In the genomic region with DNA sequence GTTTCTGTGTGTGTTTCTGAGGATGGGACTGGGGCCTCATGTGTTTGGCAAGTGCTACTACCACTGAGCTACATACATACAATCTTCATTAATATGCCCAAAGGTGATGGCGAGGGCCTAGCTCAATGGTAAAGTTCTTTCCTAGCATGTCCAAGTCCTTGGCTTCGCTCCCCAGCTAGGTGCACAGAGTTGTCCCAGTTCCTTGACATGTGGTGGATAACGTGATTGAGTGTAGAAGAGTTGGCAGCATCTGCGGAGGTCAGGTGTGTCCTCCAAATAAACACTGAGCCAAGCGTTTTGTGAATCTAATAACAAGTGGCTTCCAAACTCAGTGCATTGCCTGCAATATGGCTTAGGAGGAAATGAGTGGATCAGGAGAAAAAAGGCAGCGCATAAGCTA, we compare ENCODE assay signal across 13 mouse cellular contexts.
"Had no signal": no experiment of that assay in that cellular context is flagged by ENCODE, and none has a peak within 500 bp of the region (broad histone marks: within the 10 kb centered on the region; RNA-seq: fewer than 3 reads in every experiment).

No protein-coding gene starts in this region.

- H3K27ac ChIP-seq: kidney, postnatal 0 days; limb, embryonic 12.5 days; limb, embryonic 15.5 days; lung, embryonic 15.5 days had no signal

- H3K27me3 ChIP-seq: limb, embryonic 12.5 days; limb, embryonic 15.5 days; liver, embryonic 15.5 days; lung, embryonic 15.5 days; megakaryocyte, embryonic 14.5 days had no signal

- H3K4me1 ChIP-seq: limb, embryonic 12.5 days; limb, embryonic 15.5 days; lung, embryonic 15.5 days had no signal

- DNase-seq: left cerebral cortex, postnatal 4 days; lung, adult 18-20 months; lung, postnatal 10 days; lung, postnatal 36 days; midbrain, embryonic 14.5 days; thymus, adult 18-20 months; thymus, postnatal 36 days had no signal

- H3K9ac ChIP-seq: limb, embryonic 12.5 days; limb, embryonic 15.5 days; liver, embryonic 15.5 days; lung, embryonic 15.5 days had no signal

- H3K4me3 ChIP-seq: limb, embryonic 12.5 days; limb, embryonic 15.5 days; liver, embryonic 15.5 days; lung, embryonic 15.5 days; megakaryocyte, embryonic 14.5 days had no signal
